ENCODE assay signal across 14 mouse cellular contexts in the genomic region with DNA sequence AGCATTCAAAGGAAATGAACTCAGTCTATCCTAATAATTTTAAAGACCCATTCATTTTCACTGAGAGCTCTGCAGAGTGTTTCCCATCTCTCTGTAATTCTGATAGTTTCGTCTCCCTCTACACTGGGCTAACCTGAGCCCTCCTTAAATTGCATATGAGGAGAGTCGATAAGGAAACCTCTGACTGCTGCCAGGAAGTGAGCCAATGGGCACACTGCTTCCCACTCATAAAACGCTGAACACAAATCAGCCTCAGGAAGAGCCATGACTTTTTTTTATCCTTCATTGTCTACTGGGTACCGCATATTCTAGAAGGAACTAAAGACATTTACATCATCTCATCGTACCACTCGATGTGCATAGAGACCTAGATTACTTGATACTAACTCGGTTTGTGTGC. TPM values are rescaled to one million over a fixed set of nuclear protein-coding genes. Genes with fewer than 3 reads are reported as not detected.
A peak's percentile ranks its signal among the peaks of the same experiment; 100 is the strongest.
DNase-seq lines count a peak whose midpoint lies in the region; ATAC-seq and TF ChIP-seq lines count a peak whose summit lies in the region.
"Had no signal": no experiment of that assay in that cellular context is flagged by ENCODE, and none has a peak within 500 bp of the region (broad histone marks: within the 10 kb centered on the region; RNA-seq: fewer than 3 reads in every experiment).

No protein-coding gene starts in this region.

- 0 out of 2 replicates have a peak overlapping the region, but pooled peaks have one; percentile 36 for H3K27ac ChIP-seq in heart, embryonic 13.5 days (replicated peaks)
- H3K27ac ChIP-seq in left cerebral cortex, adult 2 months: no peak overlapping the region
- H3K27ac ChIP-seq in hindbrain, embryonic 16.5 days (ENCODE audit: low read depth, low read length): no peak overlapping the region

- H3ac ChIP-seq in myocyte (ENCODE audit: control insufficient read depth, insufficient read length): no peak overlapping the region

- no peak for DNase-seq in heart, adult 8-10 months (ENCODE audit: low spot score)
- no peak for DNase-seq in left cerebral cortex, adult 2 months (ENCODE audit: extremely low spot score in 1 of 2, low spot score in 2 of 2)
- no peak for DNase-seq in left cerebral cortex, adult 18-20 months (ENCODE audit: low spot score in 2 of 2)
- no peak for DNase-seq in spleen, postnatal 4 days (ENCODE audit: low spot score in 2 of 2)
- DNase-seq: cerebellum, adult 18-20 months; kidney, adult 2 months; lung, embryonic 14.5 days; right cerebral cortex, postnatal 4 days had no signal

- H3K9me3 ChIP-seq in heart, embryonic 13.5 days: no peaks in the 10 kb centered on the region
- no peaks in the 10 kb centered on the region for H3K9me3 ChIP-seq in hindbrain, embryonic 16.5 days (ENCODE audit: control insufficient read depth, low read length)
- H3K9me3 ChIP-seq: limb, embryonic 15.5 days had no signal

- peaks cover 43% of the 10 kb centered on the region for H3K79me2 ChIP-seq in myocyte (ENCODE audit: control insufficient read depth, insufficient read depth)

- intact Hi-C loops in left cerebral cortex, adult 2 months (cut with DNase I): loop anchor here (2.0 kb wide), 2 partner anchors 47 to 53 kb away; no protein-coding TSS in a partner anchor

- no peaks in the 10 kb centered on the region for H3K36me3 ChIP-seq in heart, embryonic 13.5 days
- H3K36me3 ChIP-seq in hindbrain, embryonic 16.5 days (ENCODE audit: control insufficient read depth, insufficient read depth, low read length): no peaks in the 10 kb centered on the region
- no peaks in the 10 kb centered on the region for H3K36me3 ChIP-seq in myocyte (ENCODE audit: control insufficient read depth, insufficient read depth)
- H3K36me3 ChIP-seq: limb, embryonic 15.5 days had no signal

- H3K4me3 ChIP-seq in heart, embryonic 13.5 days: peak overlapping the region; percentile 98
- peak overlapping the region; percentile 92 for H3K4me3 ChIP-seq in left cerebral cortex, adult 2 months
- H3K4me3 ChIP-seq in hindbrain, embryonic 16.5 days (ENCODE audit: low read length): peak overlapping the region; percentile 18; the same call in 1 of the 2 replicates
- peak overlapping the region; percentile 58 for H3K4me3 ChIP-seq in myocyte

- ATAC-seq in heart, embryonic 13.5 days (ENCODE audit: extremely low read depth, insufficient number of reproducible peaks, low FRiP score, low TSS enrichment): no peak
- ATAC-seq in hindbrain, embryonic 16.5 days: no peak
- ATAC-seq: Patski had no signal

- H3K4me2 ChIP-seq in heart, embryonic 13.5 days: peak overlapping the region; percentile 88
- H3K4me2 ChIP-seq in hindbrain, embryonic 16.5 days (ENCODE audit: low read length): peak overlapping the region; percentile 50
- peak overlapping the region; percentile 87 for H3K4me2 ChIP-seq in myocyte (ENCODE audit: low read depth)

- TF ChIP-seq POLR2A in myocyte (IDR thresholded peaks at IDR 0.05; ENCODE audit: insufficient read length, low read depth): no peak

- TF ChIP-seq CTCF in left cerebral cortex, adult 2 months (IDR thresholded peaks at IDR 0.05): no peak; the same call in 1 of the 2 replicates

- H3K9ac ChIP-seq in heart, embryonic 13.5 days: peak overlapping the region; percentile 44
- peak overlapping the region; percentile 31; the same call in 1 of the 2 replicates for H3K9ac ChIP-seq in hindbrain, embryonic 16.5 days (ENCODE audit: low read depth, low read length)

- H3K27me3 ChIP-seq in heart, embryonic 13.5 days (replicated peaks): no peaks in the 10 kb centered on the region
- no peaks in the 10 kb centered on the region for H3K27me3 ChIP-seq in hindbrain, embryonic 16.5 days (replicated peaks; ENCODE audit: control insufficient read depth, insufficient read depth, low read length)
- no peaks in the 10 kb centered on the region for H3K27me3 ChIP-seq in myocyte (ENCODE audit: control insufficient read depth, insufficient read depth, insufficient read length)
- H3K27me3 ChIP-seq: limb, embryonic 15.5 days; Patski had no signal

- 68% methylated on average over 7 of the region's 7 CpGs for WGBS in heart, embryonic 13.5 days
- 88% methylated on average over 7 of the region's 7 CpGs for WGBS in hindbrain, embryonic 16.5 days

- peaks cover 45% of the 10 kb centered on the region for H3K4me1 ChIP-seq in heart, embryonic 13.5 days
- H3K4me1 ChIP-seq in hindbrain, embryonic 16.5 days (ENCODE audit: control insufficient read depth, insufficient read depth, low read depth, low read length): peaks cover 27% of the 10 kb centered on the region

TF ChIP-seq in myocyte, 11 proteins besides CTCF, POLR2A, EP300 and RAD21:
- TF ChIP-seq USF1 (IDR thresholded peaks at IDR 0.05; ENCODE audit: low read depth): no peak
- no peak for TF ChIP-seq CEBPB (IDR thresholded peaks at IDR 0.05; ENCODE audit: insufficient read depth, poor library complexity, severe bottlenecking)
- TF ChIP-seq POLR2AphosphoS2 (IDR thresholded peaks at IDR 0.05; ENCODE audit: insufficient read length, low read depth): no peak
- TF ChIP-seq SRF (IDR thresholded peaks at IDR 0.05; ENCODE audit: control insufficient read depth, insufficient read length, low read depth): no peak
- no peak for TF ChIP-seq MAX (IDR thresholded peaks at IDR 0.05; ENCODE audit: low read depth)
- no peak for TF ChIP-seq E2F4 (IDR thresholded peaks at IDR 0.05; ENCODE audit: insufficient read depth)
- no peak for TF ChIP-seq REST (IDR thresholded peaks at IDR 0.05; ENCODE audit: insufficient read depth, insufficient read length)
- no peak for TF ChIP-seq MYOD1 (IDR thresholded peaks at IDR 0.05; ENCODE audit: control insufficient read depth in 1 of 3, insufficient read length in 2 of 3, low read depth in 2 of 3)
- TF ChIP-seq TCF3 (IDR thresholded peaks at IDR 0.05; ENCODE audit: insufficient read length, low read depth): no peak
- no peak for TF ChIP-seq MYOG (IDR thresholded peaks at IDR 0.05; ENCODE audit: control insufficient read depth in 1 of 3, insufficient read depth in 1 of 3, insufficient read length in 2 of 3, low read depth in 2 of 3)
- no peak for TF ChIP-seq TCF12 (IDR thresholded peaks at IDR 0.05; ENCODE audit: insufficient read depth, poor library complexity, severe bottlenecking)
TF ChIP-seq in myocyte: peak in this region for 0.

RNA-seq across cellular contexts. Expression of gene Map3k4, which starts 1.2 kb away (rescaled TPM):
- polyA plus RNA-seq in heart, embryonic 13.5 days (2015; fragmentation: Nextera tagmentation; extraction: Ambion mirVana): 31.8 and 34.4 TPM in 2 replicates
- total RNA-seq in heart, adult 8-10 months (2022): 10 to 100 TPM; 39.7 to 57.5 (median 49.8) TPM
- 10 to 100 TPM; 50.0 to 50.2 TPM for total RNA-seq in left cerebral cortex, adult 2 months (2021)
- 10 to 100 TPM; 45.9 to 50.9 TPM for total RNA-seq in left cerebral cortex, adult 18-20 months (2021)
- 33.1 and 39.7 TPM in 2 replicates for polyA plus RNA-seq in hindbrain, embryonic 16.5 days (2015; fragmentation: Nextera tagmentation; extraction: Ambion mirVana)
- 19.6 TPM for polyA plus RNA-seq in myocyte (2012; fragmentation: generic; extraction: Trizol)

RNA-seq across cellular contexts. Expression of gene Plg, which starts 58.6 kb away (rescaled TPM):
- 0.62 and 5.1 TPM in 2 replicates for polyA plus RNA-seq in heart, embryonic 13.5 days (2015; fragmentation: Nextera tagmentation; extraction: Ambion mirVana)
- not detected for total RNA-seq in heart, adult 8-10 months (2022)
- total RNA-seq in left cerebral cortex, adult 2 months (2021): under 1 TPM in 1 of 2 experiments, not detected in 1; 0.11 TPM
- total RNA-seq in left cerebral cortex, adult 18-20 months (2021): under 1 TPM in 1 of 2 experiments, not detected in 1; 0.21 TPM
- polyA plus RNA-seq in hindbrain, embryonic 16.5 days (2015; fragmentation: Nextera tagmentation; extraction: Ambion mirVana): not detected in 2 replicates
- not detected for polyA plus RNA-seq in myocyte (2012; fragmentation: generic; extraction: Trizol)
- total RNA-seq: hematopoietic stem cell, adult 5-6 weeks had no signal

Comparison
In these comparisons a context has a peak if more than half of its experiments do, and no peak if none do; other contexts are left out.
1. H3K4me3 ChIP-seq: peak in every context shown above with its lines; median percentile 98 in heart, embryonic 13.5 days; 92 in left cerebral cortex, adult 2 months; 58 in myocyte; 18 in hindbrain, embryonic 16.5 days.